Mouse (Mus musculus): ENCODE data around the gene Alg12. TPM values are rescaled to one million over a fixed set of nuclear protein-coding genes. Genes with fewer than 3 reads are reported as not detected.

Gene Alg12
- polyA plus RNA-seq, 1 experiment from 2014 or later = 10.1 TPM

DNA sequence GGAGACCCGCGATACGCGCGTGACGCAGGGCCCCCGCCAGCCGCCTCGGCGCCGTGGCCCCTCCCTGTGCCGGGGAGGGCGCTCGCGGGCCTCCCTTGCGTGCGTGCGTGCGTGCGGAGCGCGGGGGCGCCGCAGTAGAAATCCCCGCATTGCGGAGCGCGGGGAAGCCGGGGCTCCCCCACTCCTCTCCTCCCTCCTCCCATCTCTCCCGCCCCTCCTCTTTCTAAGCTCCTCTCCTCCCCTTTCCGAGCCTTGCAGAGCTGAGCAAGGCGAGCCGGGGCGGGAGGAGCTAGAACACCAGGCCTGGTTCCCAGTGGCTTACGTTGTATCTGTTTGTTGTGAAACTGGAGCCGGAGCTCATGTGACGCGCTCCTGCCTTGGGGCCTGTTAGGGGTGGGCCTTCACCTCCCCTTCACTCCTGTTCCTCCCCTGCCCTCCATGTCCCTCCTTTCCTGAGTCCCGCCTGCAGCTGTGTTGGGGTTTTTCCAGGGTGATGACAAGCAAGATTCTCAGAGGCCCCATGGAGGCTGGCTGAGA, 44.6 kb upstream of the Alg12 start:
- H3K36me3 ChIP-seq (ENCODE audit: control insufficient read depth, insufficient read depth) = peaks cover 10% of the 10 kb centered on the region
- WGBS = under 1% methylated on average over 26 of the region's 39 CpGs
- H3K9me3 ChIP-seq (replicated peaks; ENCODE audit: control insufficient read depth, low read length) = no peaks in the 10 kb centered on the region
- H3K4me1 ChIP-seq (ENCODE audit: control insufficient read depth, insufficient read depth, low read length) = peaks cover 47% of the 10 kb centered on the region
- peak overlapping the region; percentile 94 for H3K27ac ChIP-seq (ENCODE audit: low read length)
- peak overlapping the region; percentile 91 for H3K9ac ChIP-seq (ENCODE audit: low read length)
- peak; percentile 72 for ATAC-seq (replicated peaks; ENCODE audit: extremely low read depth, insufficient read depth, low FRiP score)
- H3K4me3 ChIP-seq (ENCODE audit: low read length) = peak overlapping the region; percentile 74
- H3K4me2 ChIP-seq (ENCODE audit: low read depth, low read length) = peak overlapping the region; percentile 85
- H3K27me3 ChIP-seq (ENCODE audit: control insufficient read depth, insufficient read depth, low read length) = no peaks in the 10 kb centered on the region

DNA sequence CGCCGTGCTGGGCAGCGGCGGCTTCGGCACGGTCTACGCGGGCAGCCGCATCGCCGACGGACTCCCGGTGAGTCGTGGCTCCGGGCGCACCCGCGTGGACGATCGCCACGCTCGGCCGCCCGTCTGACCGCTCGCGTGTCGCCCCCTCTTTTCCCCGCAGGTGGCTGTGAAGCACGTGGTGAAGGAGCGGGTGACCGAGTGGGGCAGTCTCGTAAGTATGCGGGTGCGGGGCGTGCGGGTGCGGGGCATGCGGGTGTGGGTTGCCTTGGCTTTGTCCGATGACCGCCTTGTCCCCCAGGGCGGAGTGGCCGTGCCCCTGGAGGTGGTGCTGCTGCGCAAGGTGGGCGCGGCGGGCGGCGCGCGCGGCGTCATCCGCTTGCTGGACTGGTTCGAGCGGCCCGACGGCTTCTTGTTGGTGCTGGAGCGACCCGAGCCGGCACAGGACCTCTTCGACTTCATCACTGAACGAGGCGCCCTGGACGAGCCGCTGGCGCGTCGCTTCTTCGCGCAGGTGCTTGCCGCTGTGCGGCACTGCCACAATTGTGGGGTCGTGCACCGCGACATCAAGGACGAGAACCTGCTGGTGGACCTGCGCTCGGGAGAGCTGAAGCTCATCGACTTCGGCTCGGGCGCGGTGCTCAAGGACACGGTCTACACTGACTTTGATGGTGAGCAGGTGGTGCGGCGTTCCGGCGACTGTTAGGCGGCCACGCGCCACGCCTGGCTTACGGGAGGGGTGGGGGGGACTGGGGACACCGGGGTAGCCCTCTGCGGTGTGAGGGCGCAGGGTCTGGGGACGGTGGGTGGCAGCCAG, 44.0 kb upstream of the Alg12 start:
- under 1% methylated on average over 98 of the region's 98 CpGs for WGBS
- Histone ChIP-seq H3K4me1 (ENCODE audit: control insufficient read depth, insufficient read depth, low read length) (peaks cover 44% of the 10 kb centered on the region), H3K27me3 (ENCODE audit: control insufficient read depth, insufficient read depth, low read length) (no peaks in the 10 kb centered on the region), H3K9me3 (replicated peaks; ENCODE audit: control insufficient read depth, low read length) (no peaks in the 10 kb centered on the region), H3K36me3 (ENCODE audit: control insufficient read depth, insufficient read depth) (peaks cover 10% of the 10 kb centered on the region), H3K27ac (ENCODE audit: low read length) (peak overlapping the region; percentile 94), H3K4me3 (ENCODE audit: low read length) (peak overlapping the region; percentile 74), H3K9ac (ENCODE audit: low read length) (peak overlapping the region; percentile 91), H3K4me2 (ENCODE audit: low read depth, low read length) (peak overlapping the region; percentile 85)
- no peak for ATAC-seq (replicated peaks; ENCODE audit: extremely low read depth, insufficient read depth, low FRiP score)

DNA sequence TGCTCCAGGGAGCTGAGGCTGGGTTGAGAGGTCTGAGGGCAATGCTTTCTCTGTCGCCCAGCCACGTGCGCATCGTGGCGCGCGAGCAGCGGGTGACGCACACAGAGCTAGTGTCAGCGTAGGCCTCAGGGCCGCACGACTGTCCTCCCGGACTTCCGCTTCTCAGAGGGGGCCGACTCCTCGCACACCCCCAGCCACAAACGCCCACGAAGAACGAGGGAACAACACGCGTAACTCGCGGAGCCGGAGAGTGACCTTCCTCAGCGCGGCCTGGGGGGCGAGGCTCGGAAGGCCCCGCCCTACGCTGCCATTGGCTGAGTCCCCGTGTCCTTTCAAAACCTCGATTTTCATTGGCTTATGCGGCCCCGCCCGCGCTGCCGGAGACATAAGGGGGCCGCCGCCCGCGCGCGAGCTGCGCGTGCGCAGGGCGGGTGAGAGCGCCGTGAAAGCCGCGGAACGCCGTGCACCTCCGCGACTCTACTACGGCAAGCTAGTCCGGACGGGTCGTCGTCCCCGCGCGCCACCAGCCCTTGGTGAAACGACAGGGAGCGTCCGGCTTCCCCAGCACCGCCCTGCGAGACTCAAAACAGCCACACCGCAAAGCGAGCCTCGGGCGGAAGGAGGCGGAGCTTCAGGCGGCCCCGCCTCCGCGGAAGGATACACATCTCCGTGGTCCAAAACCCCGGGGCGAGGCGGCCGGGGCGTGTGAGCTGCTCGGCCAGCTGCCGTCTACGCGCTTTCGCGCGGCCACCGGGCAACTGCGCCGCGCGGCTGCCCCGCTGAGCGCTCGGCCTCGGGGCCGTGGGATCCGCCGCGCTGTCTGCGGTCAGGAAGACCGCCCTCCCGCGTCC, 42.9 kb upstream of the Alg12 start, which contains the start of gene Pim3:
Gene Pim3, plus strand, starts transcription at position 415 of the 851 bp plus-strand sequence.
- WGBS = under 1% methylated on average over 105 of the region's 107 CpGs
- ATAC-seq (replicated peaks; ENCODE audit: extremely low read depth, insufficient read depth, low FRiP score) = peak; percentile 79
- Histone ChIP-seq H3K9ac (ENCODE audit: low read length) (peak within 1 kb of the TSS; percentile 91), H3K27ac (ENCODE audit: low read length) (peak within 1 kb of the TSS; percentile 94), H3K4me1 (ENCODE audit: control insufficient read depth, insufficient read depth, low read length) (peaks cover 34% of the 10 kb centered on the region), H3K4me2 (ENCODE audit: low read depth, low read length) (peak within 1 kb of the TSS; percentile 85), H3K27me3 (ENCODE audit: control insufficient read depth, insufficient read depth, low read length) (no peaks in the 10 kb centered on the region), H3K36me3 (ENCODE audit: control insufficient read depth, insufficient read depth) (peaks cover 10% of the 10 kb centered on the region), H3K4me3 (ENCODE audit: low read length) (peak within 1 kb of the TSS; percentile 74), H3K9me3 (replicated peaks; ENCODE audit: control insufficient read depth, low read length) (no peaks in the 10 kb centered on the region)

DNA sequence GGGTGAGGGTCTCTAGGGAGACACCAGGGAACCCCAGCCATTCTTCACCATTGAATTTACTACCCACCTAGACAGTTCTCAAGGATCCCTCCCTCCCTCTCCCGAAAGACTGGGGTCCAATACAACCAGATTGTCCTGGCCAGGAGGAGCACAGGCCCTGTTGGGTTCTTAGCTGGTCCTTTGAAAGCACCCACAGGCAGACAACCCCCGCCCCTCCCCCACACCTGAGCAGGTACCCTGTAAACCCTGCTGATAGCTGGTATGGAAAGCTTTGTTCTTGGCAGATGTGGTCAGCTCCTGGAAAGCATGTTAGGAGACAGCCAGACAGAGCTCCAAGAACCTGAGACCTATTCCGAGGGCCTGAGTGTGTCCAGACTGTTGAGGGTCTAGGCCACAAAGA, 41.7 kb upstream of the Alg12 start:
- H3K9ac ChIP-seq (ENCODE audit: low read length) = no peak overlapping the region
- H3K27me3 ChIP-seq (ENCODE audit: control insufficient read depth, insufficient read depth, low read length) = no peaks in the 10 kb centered on the region
- H3K4me1 ChIP-seq (ENCODE audit: control insufficient read depth, insufficient read depth, low read length) = peaks cover 25% of the 10 kb centered on the region
- no peak overlapping the region for H3K4me2 ChIP-seq (ENCODE audit: low read depth, low read length)
- H3K36me3 ChIP-seq (ENCODE audit: control insufficient read depth, insufficient read depth) = peaks cover 10% of the 10 kb centered on the region
- no peak for ATAC-seq (replicated peaks; ENCODE audit: extremely low read depth, insufficient read depth, low FRiP score)
- 85% methylated on average over 3 of the region's 3 CpGs for WGBS
- no peaks in the 10 kb centered on the region for H3K9me3 ChIP-seq (replicated peaks; ENCODE audit: control insufficient read depth, low read length)
- no peak overlapping the region for H3K27ac ChIP-seq (ENCODE audit: low read length)
- no peak overlapping the region for H3K4me3 ChIP-seq (ENCODE audit: low read length)

DNA sequence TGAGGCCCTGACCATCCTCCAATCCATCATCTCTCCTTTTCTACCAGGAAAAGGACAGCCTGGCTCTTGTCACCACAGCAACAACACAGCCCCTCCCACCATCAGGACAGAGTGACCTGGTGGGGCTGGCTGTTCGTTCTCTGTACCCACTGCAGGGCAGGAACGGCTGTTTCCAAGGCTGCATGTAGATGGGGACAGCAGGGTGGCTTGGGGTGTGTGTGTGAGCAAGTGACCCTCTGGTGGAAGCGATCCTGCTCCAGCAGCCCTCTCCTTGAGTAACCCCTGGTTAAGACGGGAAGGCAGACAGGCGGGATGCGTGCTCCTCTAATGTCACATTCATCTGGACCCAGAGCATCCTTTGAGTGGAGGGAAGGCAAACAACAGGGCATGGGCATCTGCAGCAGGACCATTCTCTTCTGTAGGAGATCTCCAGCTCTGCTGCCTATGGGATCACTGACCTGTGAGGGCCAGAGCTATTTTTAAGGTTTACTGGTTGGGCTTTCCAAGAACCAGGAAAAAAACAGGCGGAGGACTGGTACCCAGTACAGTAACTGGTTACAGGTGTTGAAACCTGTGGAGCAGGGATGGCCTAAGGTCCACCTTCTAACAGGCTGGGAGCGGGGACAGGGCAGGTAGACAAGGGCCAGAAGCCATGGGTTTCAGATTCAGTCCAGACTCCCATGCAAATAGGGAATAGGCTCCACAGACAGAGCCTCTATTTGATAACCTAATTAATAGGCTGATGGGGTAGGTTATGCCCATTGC, 40.3 kb upstream of the Alg12 start:
- Histone ChIP-seq H3K9me3 (replicated peaks; ENCODE audit: control insufficient read depth, low read length) (no peaks in the 10 kb centered on the region), H3K36me3 (ENCODE audit: control insufficient read depth, insufficient read depth) (no peaks in the 10 kb centered on the region), H3K27ac (ENCODE audit: low read length) (no peak overlapping the region), H3K27me3 (ENCODE audit: control insufficient read depth, insufficient read depth, low read length) (no peaks in the 10 kb centered on the region), H3K9ac (ENCODE audit: low read length) (peak overlapping the region; percentile 39; the same call in 1 of the 2 replicates), H3K4me1 (ENCODE audit: control insufficient read depth, insufficient read depth, low read length) (peaks cover 25% of the 10 kb centered on the region), H3K4me3 (ENCODE audit: low read length) (no peak overlapping the region), H3K4me2 (ENCODE audit: low read depth, low read length) (no peak overlapping the region)
- no peak for ATAC-seq (replicated peaks; ENCODE audit: extremely low read depth, insufficient read depth, low FRiP score)
- WGBS = 59% methylated on average over 8 of the region's 8 CpGs

DNA sequence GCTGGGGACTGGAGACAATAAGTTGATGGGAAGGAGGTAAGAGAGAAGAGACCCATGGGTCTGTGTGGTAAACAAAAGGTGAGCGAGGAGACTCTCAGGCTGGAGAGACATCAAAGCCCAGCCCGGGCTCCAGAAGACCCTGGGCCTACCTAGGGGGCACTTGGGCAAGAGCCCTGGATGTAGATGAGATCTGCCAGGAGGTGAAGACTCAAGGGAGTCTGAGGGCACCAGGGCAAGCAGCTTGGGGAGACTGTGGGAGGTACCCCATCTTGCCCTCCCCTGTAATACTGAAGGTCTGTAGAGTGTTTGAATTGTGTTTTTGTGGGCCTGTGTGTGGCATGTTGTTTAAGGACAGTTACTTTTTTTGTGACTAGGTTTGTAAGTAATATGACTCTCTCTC, 39.6 kb upstream of the Alg12 start:
- no peak overlapping the region for H3K9ac ChIP-seq (ENCODE audit: low read length)
- H3K4me3 ChIP-seq (ENCODE audit: low read length) = no peak overlapping the region
- H3K36me3 ChIP-seq (ENCODE audit: control insufficient read depth, insufficient read depth) = no peaks in the 10 kb centered on the region
- peaks cover 28% of the 10 kb centered on the region for H3K4me1 ChIP-seq (ENCODE audit: control insufficient read depth, insufficient read depth, low read length)
- no peak for ATAC-seq (replicated peaks; ENCODE audit: extremely low read depth, insufficient read depth, low FRiP score)
- no peak overlapping the region for H3K4me2 ChIP-seq (ENCODE audit: low read depth, low read length)
- H3K27me3 ChIP-seq (ENCODE audit: control insufficient read depth, insufficient read depth, low read length) = no peaks in the 10 kb centered on the region
- 74% methylated on average over 2 of the region's 2 CpGs for WGBS
- H3K27ac ChIP-seq (ENCODE audit: low read length) = no peak overlapping the region
- no peaks in the 10 kb centered on the region for H3K9me3 ChIP-seq (replicated peaks; ENCODE audit: control insufficient read depth, low read length)

DNA sequence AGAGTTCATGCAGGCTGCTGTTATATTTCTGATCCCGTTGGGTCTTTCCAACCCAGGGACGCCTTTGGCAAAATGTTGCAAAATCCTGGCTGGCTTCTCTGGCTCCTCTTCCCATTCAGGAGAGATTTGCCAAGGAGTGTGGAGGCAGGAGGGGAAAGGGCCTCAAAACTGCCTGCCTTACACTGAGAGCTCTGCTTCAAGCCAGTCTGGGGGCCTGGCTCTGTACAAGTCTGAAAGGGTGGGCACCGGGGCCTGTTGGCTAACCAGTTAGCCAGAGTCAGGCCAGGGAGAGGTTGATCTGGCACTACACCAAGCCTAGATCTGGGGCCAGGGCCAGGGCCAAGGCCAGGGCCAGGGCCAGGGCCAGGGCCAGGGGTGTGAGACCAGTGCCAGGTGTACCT, 39.0 kb upstream of the Alg12 start:
- no peak overlapping the region for H3K4me2 ChIP-seq (ENCODE audit: low read depth, low read length)
- peaks cover 28% of the 10 kb centered on the region for H3K4me1 ChIP-seq (ENCODE audit: control insufficient read depth, insufficient read depth, low read length)
- ATAC-seq (replicated peaks; ENCODE audit: extremely low read depth, insufficient read depth, low FRiP score) = no peak
- 57% methylated on average over 3 of the region's 3 CpGs for WGBS
- no peak overlapping the region for H3K27ac ChIP-seq (ENCODE audit: low read length)
- no peak overlapping the region for H3K4me3 ChIP-seq (ENCODE audit: low read length)
- no peaks in the 10 kb centered on the region for H3K9me3 ChIP-seq (replicated peaks; ENCODE audit: control insufficient read depth, low read length)
- H3K27me3 ChIP-seq (ENCODE audit: control insufficient read depth, insufficient read depth, low read length) = no peaks in the 10 kb centered on the region
- H3K9ac ChIP-seq (ENCODE audit: low read length) = no peak overlapping the region; the same call in 1 of the 2 replicates
- H3K36me3 ChIP-seq (ENCODE audit: control insufficient read depth, insufficient read depth) = no peaks in the 10 kb centered on the region

DNA sequence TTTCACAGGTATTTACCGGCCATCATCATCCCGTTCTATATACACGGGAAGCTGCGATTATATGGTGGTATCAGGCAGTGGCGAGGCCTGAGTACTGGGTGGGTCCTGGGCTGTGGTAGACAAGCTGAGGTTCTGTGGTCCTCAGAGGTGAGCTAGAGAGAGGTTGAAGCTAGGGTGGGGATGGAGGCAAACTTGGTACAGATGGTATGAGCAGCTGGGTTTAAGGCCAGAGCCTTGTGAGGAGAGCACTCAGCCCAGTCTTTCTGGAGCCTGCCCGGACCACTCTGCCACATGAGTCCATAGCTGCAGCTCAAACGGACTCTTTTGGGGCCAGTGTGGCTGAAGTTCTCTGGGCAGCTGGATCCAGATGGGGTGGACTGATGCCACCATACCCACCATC, 38.2 kb upstream of the Alg12 start:
- H3K4me1 ChIP-seq (ENCODE audit: control insufficient read depth, insufficient read depth, low read length) = peaks cover 28% of the 10 kb centered on the region
- H3K27ac ChIP-seq (ENCODE audit: low read length) = no peak overlapping the region

More for the DNA sequence above, 38.2 kb upstream of the Alg12 start:
- Histone ChIP-seq H3K9me3 (replicated peaks; ENCODE audit: control insufficient read depth, low read length) (no peaks in the 10 kb centered on the region), H3K4me3 (ENCODE audit: low read length) (no peak overlapping the region), H3K9ac (ENCODE audit: low read length) (no peak overlapping the region), H3K27me3 (ENCODE audit: control insufficient read depth, insufficient read depth, low read length) (no peaks in the 10 kb centered on the region), H3K4me2 (ENCODE audit: low read depth, low read length) (no peak overlapping the region), H3K36me3 (ENCODE audit: control insufficient read depth, insufficient read depth) (no peaks in the 10 kb centered on the region)
- WGBS = 91% methylated on average over 7 of the region's 7 CpGs
- no peak for ATAC-seq (replicated peaks; ENCODE audit: extremely low read depth, insufficient read depth, low FRiP score)

Data from heart, embryonic 16.5 days (tissue).